Mouse (Mus musculus): Measurements from ENCODE around the gene Cdk10. TPM values are rescaled to one million over a fixed set of nuclear protein-coding genes. Genes with fewer than 3 reads are reported as not detected.
"Not testable (repeated sequence)": the region's sequence is repeated elsewhere in the genome, so short reads cannot be mapped to it uniquely, and the experiment has no call there.

Cdk10 gene
- polyA plus RNA-seq, 2 experiments from 2014 or later: 21.0 to 32.5 TPM

- ATAC-seq: no peak
Observed at GRCm38 (mm10) chr8:123233760-123234159, 9.1 kb downstream of the Cdk10 start.

- no peak for ATAC-seq
Observed at GRCm38 (mm10) chr8:123234918-123235519, 10.4 kb downstream of the Cdk10 start.

DNA sequence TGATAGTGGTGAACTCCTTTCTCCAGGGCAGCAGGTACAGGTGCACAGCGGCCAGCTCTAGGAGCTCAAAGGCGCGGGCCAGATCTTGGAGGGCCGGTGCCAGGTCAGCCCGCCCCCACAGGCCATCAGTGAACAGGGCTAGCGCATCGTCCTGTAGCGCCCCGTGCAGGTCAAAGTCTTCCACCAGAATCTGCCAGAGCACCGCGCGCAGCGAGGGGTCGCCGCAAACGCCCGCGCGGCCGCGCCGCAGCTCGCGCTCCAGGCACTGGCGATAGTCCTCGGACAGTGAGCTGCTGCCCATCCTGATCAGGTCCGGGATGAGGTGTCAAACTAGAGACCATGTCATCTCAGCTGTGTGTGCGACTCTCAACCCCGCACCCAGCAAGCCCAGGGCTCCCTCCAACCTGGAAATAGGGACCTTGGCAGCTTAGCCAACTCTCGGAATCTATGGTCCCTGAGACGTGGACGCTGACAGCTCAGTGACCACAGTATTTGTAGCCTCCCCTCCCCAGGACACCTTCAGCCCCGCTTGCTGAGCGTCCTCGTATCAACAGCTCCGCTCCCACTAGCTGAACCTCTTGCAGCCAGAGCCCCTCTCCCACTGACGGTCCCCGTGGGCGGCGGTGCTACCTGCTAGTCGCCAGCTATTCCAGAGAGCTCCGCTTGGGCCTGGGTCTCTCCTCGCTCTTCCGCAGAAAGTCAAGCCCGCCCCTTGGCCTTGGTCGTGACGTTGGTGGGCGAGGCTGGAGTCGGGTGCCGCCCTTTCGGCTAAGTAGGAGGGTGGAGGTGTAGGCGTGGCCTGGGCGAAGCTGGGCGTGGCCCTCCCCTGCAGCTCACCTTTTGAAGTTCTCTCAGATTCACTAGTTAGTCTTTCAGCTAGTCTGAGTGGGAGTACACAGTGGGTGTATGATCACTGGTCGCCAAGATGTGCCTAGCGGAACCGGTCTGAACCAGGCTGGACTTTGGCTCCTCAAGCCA, 11.2 kb downstream of the Cdk10 start, which contains the start of gene Spata2l:
Gene Spata2l, minus strand, starts transcription at position 714 of the 978 bp plus-strand sequence.
- ATAC-seq: peak; percentile 100

DNA sequence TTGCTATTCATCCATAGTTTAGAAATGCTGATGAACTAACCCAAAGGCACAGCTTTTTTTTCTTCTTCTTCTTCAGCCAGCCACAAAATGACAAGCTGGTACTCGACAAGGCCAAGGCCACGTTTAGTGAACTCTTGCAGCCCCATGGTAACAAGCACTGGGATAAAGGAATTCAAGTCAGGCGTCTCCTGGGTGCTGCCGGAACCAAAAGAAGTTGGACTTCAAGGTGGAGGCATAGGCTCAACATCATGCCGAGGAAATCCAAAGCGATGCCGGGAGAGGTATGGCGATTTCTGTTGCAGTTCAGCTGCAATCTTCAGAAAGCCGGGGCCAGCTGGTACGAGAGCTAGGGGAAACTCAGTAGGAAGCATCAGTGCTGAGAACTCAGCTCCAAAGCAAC, 14.8 kb downstream of the Cdk10 start:
- ATAC-seq: no peak

DNA sequence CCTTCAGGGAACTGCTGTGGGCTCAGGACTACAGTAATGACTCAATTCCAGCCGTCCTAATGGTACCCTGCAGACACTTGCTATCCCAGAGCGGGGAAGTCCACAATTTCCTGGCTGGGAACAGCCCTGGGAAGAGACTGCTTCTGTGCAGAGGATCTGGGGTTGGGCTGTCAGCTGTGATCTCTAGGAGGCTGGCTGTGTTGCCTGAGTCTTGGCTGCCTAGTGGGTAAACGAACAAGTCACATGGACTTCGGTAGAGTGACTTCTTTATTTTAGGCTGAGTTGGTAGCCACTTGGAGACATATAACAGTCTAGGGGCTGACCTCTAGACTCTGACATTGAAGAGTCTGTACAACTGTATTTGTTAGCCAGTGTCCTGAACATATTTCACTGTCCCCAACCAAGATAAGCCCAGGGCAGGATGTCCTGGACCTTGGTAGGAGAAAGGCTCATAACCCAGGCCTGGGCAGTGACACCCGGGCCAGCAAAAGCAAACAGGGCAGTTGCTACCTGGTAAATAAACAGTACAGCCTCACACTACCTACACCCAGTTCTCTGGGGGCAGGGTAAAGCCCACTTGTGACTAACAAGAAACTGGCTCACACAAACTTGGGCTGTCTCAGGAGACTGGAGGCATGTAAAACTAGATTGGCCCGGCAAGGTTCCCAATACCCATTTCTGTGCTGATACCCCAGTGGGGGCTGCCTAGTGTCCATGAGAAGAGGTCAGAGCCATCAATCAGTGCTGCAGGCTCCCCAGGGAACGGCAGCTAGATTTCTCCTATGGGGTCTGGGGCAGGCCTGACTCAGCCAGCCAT, 17.7 kb downstream of the Cdk10 start:
- no peak for ATAC-seq

DNA sequence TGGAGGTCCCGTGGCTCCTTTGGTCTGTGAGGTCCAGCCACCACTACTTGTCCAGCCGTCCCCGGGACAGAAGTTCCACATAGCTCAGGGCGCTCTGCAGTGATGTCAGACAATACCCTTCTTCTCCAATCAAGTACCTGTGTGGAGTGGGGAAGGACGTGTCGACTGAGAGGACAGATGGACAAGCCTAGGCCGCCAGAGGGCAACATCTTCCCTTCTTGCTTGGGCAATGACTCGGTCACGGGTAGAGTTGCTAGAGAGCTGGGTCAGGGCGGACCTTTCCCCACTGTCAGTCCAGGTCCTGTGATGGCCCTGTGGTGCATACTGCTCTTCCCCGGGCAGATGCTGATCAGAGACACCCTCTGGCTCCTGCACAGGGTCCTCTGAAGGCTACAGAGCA, 18.4 kb downstream of the Cdk10 start:
- ATAC-seq: no peak

DNA sequence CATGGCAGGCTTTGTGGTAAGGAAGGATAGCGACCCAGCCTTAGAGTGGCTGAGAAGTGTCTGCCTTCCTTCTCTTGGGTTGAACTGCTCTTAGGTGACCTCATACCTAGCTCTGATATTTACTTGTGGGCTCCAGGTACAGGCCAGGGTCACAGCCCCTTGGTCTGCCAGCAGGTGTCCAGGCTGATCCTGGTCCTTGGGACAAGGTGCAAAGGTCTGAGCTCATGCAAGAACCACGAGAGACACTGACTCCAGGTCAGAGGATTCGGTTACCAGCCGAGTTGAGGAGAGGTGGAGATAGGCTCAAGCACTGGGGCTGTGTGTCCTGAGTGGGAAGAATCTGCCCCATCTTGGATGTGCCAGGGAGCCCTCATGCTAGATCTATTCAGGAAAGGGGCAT, 19.7 kb downstream of the Cdk10 start:
- ATAC-seq: no peak

DNA sequence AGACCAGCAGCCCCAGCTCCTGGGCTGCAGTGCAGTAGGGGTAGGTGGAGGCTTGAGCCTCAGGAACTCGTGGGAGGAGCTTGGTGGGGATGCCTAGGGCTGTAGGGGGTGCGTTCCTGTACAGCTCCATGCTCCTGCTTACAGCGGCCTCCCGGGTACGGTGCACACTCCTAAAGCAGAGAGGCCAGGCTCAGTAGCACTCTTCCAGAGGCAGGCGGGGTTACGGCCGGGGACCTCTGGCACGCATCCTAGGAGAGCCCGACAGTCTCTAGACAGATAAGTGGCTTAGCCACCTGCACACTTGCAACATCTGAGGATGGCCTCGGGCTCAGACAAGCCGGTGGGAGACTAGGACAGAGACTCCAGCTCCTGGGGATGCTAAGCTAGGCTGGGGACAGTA, 20.9 kb downstream of the Cdk10 start:
- ATAC-seq: no peak

- ATAC-seq: no peak
Observed at GRCm38 (mm10) chr8:123247748-123248147, 23.1 kb downstream of the Cdk10 start.

DNA sequence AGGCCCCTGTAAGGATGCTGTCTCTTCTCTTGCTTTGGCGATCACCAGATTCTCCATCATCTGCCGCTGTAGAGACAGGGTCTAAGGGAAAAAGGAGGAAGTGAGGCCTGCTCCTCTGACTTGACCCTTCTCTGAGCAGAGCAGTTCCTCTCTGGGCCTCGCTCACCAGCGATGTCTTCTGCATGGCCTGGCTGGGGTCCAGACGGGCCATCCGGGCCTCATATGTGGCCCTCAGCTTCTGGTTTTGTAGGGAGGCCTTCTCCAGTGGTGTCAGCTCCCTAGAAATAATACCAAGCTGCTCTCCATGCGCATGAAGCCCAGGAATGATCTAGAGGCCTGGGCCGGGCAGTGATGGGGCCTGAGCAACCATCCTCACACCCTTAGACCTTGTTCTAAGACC, 24.0 kb downstream of the Cdk10 start:
- no peak for ATAC-seq

DNA sequence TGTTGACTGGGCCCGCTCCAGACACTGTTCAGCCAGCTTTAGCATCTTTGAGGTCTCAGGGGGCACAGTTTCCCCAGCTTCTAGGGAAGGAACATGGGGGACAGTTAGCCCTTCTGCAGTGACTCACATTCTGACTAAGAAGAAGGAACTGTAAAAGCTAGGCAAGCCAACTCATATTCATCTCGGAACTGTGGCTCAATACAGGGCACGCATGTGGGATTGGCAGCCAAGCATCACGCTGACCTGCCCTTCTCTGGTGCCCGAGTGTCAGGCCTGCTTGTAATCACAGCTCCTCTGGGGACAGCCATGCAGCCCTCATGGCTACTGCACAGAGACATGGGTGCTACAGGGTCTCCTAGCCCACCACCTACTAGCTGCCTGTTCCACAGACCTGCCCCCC, 26.3 kb downstream of the Cdk10 start:
- ATAC-seq: no peak

DNA sequence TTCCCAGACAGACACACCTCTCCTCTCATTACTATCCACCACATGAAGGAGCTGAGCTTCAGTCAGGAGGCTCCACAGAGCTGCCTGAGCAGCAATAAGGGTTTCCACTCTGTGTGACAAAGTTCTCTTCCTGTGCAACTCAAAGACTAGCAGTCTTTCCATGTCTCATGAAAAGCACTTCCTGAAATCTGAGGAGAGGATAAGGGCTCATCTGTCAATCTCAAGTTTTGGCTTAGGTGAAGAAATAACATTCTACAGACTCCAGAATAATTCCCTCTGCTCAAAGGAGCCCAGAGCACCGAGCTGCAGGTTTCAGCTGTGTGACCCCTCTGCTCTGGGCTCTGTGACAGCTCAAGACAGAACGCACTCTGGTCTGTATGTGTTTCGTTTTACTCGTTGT, 28.3 kb downstream of the Cdk10 start:
- no peak for ATAC-seq

- ATAC-seq: peak; percentile 19
Observed at GRCm38 (mm10) chr8:123253451-123254098, 28.9 kb downstream of the Cdk10 start.

GRCm38 (mm10) chr8:123254099-123254885, 29.6 kb downstream of the Cdk10 start, which contains the start of the genes Zfp276 and Vps9d1:
TSS of gene Zfp276 (plus strand) at chr8:123254195.
TSS of gene Vps9d1 (minus strand) at chr8:123254348.
- ATAC-seq: peak; percentile 85

GRCm38 (mm10) chr8:123255170-123255569, 30.5 kb downstream of the Cdk10 start:
- ATAC-seq: no peak

DNA sequence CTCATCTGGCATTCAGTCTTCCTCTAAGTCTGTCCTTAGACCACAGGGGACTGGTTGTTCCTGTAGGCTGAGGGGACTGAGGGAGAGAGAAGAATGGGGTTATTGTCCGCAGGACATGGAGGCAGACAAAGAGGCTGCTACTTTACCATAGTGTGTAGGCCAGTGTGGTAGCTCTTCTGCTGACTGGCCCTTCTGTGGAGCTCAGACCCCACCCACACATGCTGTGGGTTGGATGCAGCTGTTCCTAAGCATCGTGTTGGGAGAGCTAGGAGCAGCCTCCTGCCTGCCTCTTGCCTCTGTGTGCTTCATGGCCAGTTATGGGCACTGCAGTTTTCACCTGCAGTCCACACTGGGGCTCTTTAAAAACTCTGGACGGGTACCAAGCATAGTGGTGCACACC, 32.5 kb downstream of the Cdk10 start:
- ATAC-seq: no peak

- not testable (repeated sequence) for ATAC-seq
Observed at GRCm38 (mm10) chr8:123257593-123257992, 33.0 kb downstream of the Cdk10 start.

GRCm38 (mm10) chr8:123267926-123268656, 43.4 kb downstream of the Cdk10 start:
- no peak for ATAC-seq

DNA sequence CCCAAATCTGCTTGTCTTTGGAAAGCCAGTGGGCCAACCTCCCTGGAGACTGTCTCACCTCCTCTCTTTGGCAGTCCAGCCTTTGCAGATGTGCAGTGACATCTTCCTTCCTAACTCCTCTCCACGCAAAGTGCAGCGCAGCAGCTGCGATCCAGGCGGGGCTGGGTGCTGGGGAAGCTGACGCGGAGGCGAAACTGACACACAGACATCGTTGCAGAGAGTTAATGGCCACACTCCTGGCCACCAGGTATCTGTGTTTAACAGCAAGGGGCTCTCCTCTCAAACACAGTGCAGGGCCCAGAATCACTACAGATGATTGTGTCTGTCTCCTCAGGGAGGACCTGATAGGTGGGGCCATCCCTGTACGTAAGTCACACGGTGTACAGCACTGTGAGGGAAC, 46.5 kb downstream of the Cdk10 start:
- no peak for ATAC-seq

- ATAC-seq: no peak
Observed at GRCm38 (mm10) chr8:123271901-123272300, 47.3 kb downstream of the Cdk10 start.

- ATAC-seq: no peak
Observed at GRCm38 (mm10) chr8:123274447-123274846, 49.8 kb downstream of the Cdk10 start.
